Mouse (Mus musculus): ENCODE measurements around the gene Mpst. TPM values are rescaled to one million over a fixed set of nuclear protein-coding genes. Genes with fewer than 3 reads are reported as not detected.

Gene Mpst
- polyA plus RNA-seq, 1 experiment from 2014 or later: 5.9 TPM

- Histone ChIP-seq H3K9me3 (replicated peaks; ENCODE audit: control insufficient read depth, low read length) (no peaks in the 10 kb centered on the region), H3K4me1 (ENCODE audit: control insufficient read depth, low read depth, low read length) (peaks cover 42% of the 10 kb centered on the region), H3K4me2 (ENCODE audit: low read depth, low read length) (no peak overlapping the region), H3K36me3 (ENCODE audit: control insufficient read depth, insufficient read depth) (no peaks in the 10 kb centered on the region), H3K27ac (ENCODE audit: low read length) (peak overlapping the region; percentile 58), H3K9ac (ENCODE audit: low read depth, low read length) (no peak overlapping the region), H3K27me3 (ENCODE audit: control insufficient read depth, insufficient read depth, low read depth, low read length) (no peaks in the 10 kb centered on the region), H3K4me3 (ENCODE audit: low read depth, low read length) (no peak overlapping the region)
- ATAC-seq (ENCODE audit: low read depth): no peak
- 49% methylated on average over 6 of the region's 6 CpGs for WGBS (ENCODE audit: insufficient replicate concordance)
These were observed 4.9 kb upstream of the Mpst start for GRCm38 (mm10) chr15:78401345-78401744.

- H3K27ac ChIP-seq (ENCODE audit: low read length): peak overlapping the region; percentile 58
- H3K4me2 ChIP-seq (ENCODE audit: low read depth, low read length): peak overlapping the region; percentile 21; the same call in 1 of the 2 replicates
- WGBS (ENCODE audit: insufficient replicate concordance): 49% methylated on average over 4 of the region's 4 CpGs
- H3K4me3 ChIP-seq (ENCODE audit: low read depth, low read length): no peak overlapping the region
- peaks cover 42% of the 10 kb centered on the region for H3K4me1 ChIP-seq (ENCODE audit: control insufficient read depth, low read depth, low read length)
- no peak overlapping the region; the same call in 1 of the 2 replicates for H3K9ac ChIP-seq (ENCODE audit: low read depth, low read length)
- no peaks in the 10 kb centered on the region for H3K27me3 ChIP-seq (ENCODE audit: control insufficient read depth, insufficient read depth, low read depth, low read length)
- H3K36me3 ChIP-seq (ENCODE audit: control insufficient read depth, insufficient read depth): no peaks in the 10 kb centered on the region
- H3K9me3 ChIP-seq (replicated peaks; ENCODE audit: control insufficient read depth, low read length): no peaks in the 10 kb centered on the region
- no peak for ATAC-seq (ENCODE audit: low read depth)
These were observed 4.3 kb upstream of the Mpst start for GRCm38 (mm10) chr15:78401921-78402320.

GRCm38 (mm10) chr15:78402423-78402822, 3.8 kb upstream of the Mpst start:
- H3K9me3 ChIP-seq (replicated peaks; ENCODE audit: control insufficient read depth, low read length): no peaks in the 10 kb centered on the region
- no peaks in the 10 kb centered on the region for H3K27me3 ChIP-seq (ENCODE audit: control insufficient read depth, insufficient read depth, low read depth, low read length)
- H3K4me3 ChIP-seq (ENCODE audit: low read depth, low read length): 0 out of 2 replicates have a peak overlapping the region, but pooled peaks have one; percentile 69
- peak; percentile 13; the same call in 1 of the 2 replicates for ATAC-seq (ENCODE audit: low read depth)
- peak overlapping the region; percentile 96 for H3K27ac ChIP-seq (ENCODE audit: low read length)
- 65% methylated on average over 7 of the region's 7 CpGs for WGBS (ENCODE audit: insufficient replicate concordance)
- peak overlapping the region; percentile 77 for H3K4me2 ChIP-seq (ENCODE audit: low read depth, low read length)
- peaks cover 45% of the 10 kb centered on the region for H3K4me1 ChIP-seq (ENCODE audit: control insufficient read depth, low read depth, low read length)
- H3K36me3 ChIP-seq (ENCODE audit: control insufficient read depth, insufficient read depth): no peaks in the 10 kb centered on the region
- no peak overlapping the region; the same call in 1 of the 2 replicates for H3K9ac ChIP-seq (ENCODE audit: low read depth, low read length)

GRCm38 (mm10) chr15:78403301-78403741, 2.9 kb upstream of the Mpst start:
- peak; percentile 31 for ATAC-seq (ENCODE audit: low read depth)
- Histone ChIP-seq H3K9ac (ENCODE audit: low read depth, low read length) (peak overlapping the region; percentile 88), H3K27me3 (ENCODE audit: control insufficient read depth, insufficient read depth, low read depth, low read length) (no peaks in the 10 kb centered on the region), H3K9me3 (replicated peaks; ENCODE audit: control insufficient read depth, low read length) (no peaks in the 10 kb centered on the region), H3K4me1 (ENCODE audit: control insufficient read depth, low read depth, low read length) (peaks cover 54% of the 10 kb centered on the region), H3K4me2 (ENCODE audit: low read depth, low read length) (peak overlapping the region; percentile 77), H3K36me3 (ENCODE audit: control insufficient read depth, insufficient read depth) (no peaks in the 10 kb centered on the region), H3K27ac (ENCODE audit: low read length) (peak overlapping the region; percentile 96), H3K4me3 (ENCODE audit: low read depth, low read length) (peak overlapping the region; percentile 69)
- WGBS (ENCODE audit: insufficient replicate concordance): 71% methylated on average over 3 of the region's 3 CpGs

GRCm38 (mm10) chr15:78403896-78404295, 2.3 kb upstream of the Mpst start:
- peaks cover 60% of the 10 kb centered on the region for H3K4me1 ChIP-seq (ENCODE audit: control insufficient read depth, low read depth, low read length)

GRCm38 (mm10) chr15:78405098-78405497, 1.1 kb upstream of the Mpst start:
- no peak for ATAC-seq (ENCODE audit: low read depth)
- H3K4me3 ChIP-seq (ENCODE audit: low read depth, low read length): peak overlapping the region; percentile 69
- peak overlapping the region; percentile 88 for H3K9ac ChIP-seq (ENCODE audit: low read depth, low read length)
- H3K4me2 ChIP-seq (ENCODE audit: low read depth, low read length): peak overlapping the region; percentile 77
- no peaks in the 10 kb centered on the region for H3K27me3 ChIP-seq (ENCODE audit: control insufficient read depth, insufficient read depth, low read depth, low read length)
- H3K36me3 ChIP-seq (ENCODE audit: control insufficient read depth, insufficient read depth): no peaks in the 10 kb centered on the region
- H3K27ac ChIP-seq (ENCODE audit: low read length): peak overlapping the region; percentile 96
- no peaks in the 10 kb centered on the region for H3K9me3 ChIP-seq (replicated peaks; ENCODE audit: control insufficient read depth, low read length)
- whole genome bisulfite sequencing (ENCODE audit: insufficient replicate concordance): 50% methylated on average over 11 of the region's 11 CpGs
- H3K4me1 ChIP-seq (ENCODE audit: control insufficient read depth, low read depth, low read length): peaks cover 72% of the 10 kb centered on the region

More at GRCm38 (mm10) chr15:78403896-78404295, 2.3 kb upstream of the Mpst start:
- Histone ChIP-seq H3K4me2 (ENCODE audit: low read depth, low read length) (peak overlapping the region; percentile 77), H3K27me3 (ENCODE audit: control insufficient read depth, insufficient read depth, low read depth, low read length) (no peaks in the 10 kb centered on the region), H3K9me3 (replicated peaks; ENCODE audit: control insufficient read depth, low read length) (no peaks in the 10 kb centered on the region), H3K9ac (ENCODE audit: low read depth, low read length) (peak overlapping the region; percentile 88), H3K27ac (ENCODE audit: low read length) (peak overlapping the region; percentile 96), H3K36me3 (ENCODE audit: control insufficient read depth, insufficient read depth) (no peaks in the 10 kb centered on the region), H3K4me3 (ENCODE audit: low read depth, low read length) (peak overlapping the region; percentile 69)
- WGBS (ENCODE audit: insufficient replicate concordance): 38% methylated on average over 1 of the region's 1 CpGs
- ATAC-seq (ENCODE audit: low read depth): no peak

- peaks cover 78% of the 10 kb centered on the region for H3K4me1 ChIP-seq (ENCODE audit: control insufficient read depth, low read depth, low read length)
- peak within 1 kb of the TSS; percentile 88 for H3K9ac ChIP-seq (ENCODE audit: low read depth, low read length)
- H3K36me3 ChIP-seq (ENCODE audit: control insufficient read depth, insufficient read depth): no peaks in the 10 kb centered on the region
- no peaks in the 10 kb centered on the region for H3K27me3 ChIP-seq (ENCODE audit: control insufficient read depth, insufficient read depth, low read depth, low read length)
- ATAC-seq (ENCODE audit: low read depth): peak; percentile 67
- 2% methylated on average over 34 of the region's 34 CpGs for WGBS (ENCODE audit: insufficient replicate concordance)
- peak within 1 kb of the TSS; percentile 69 for H3K4me3 ChIP-seq (ENCODE audit: low read depth, low read length)
- H3K4me2 ChIP-seq (ENCODE audit: low read depth, low read length): peak within 1 kb of the TSS; percentile 77
- no peaks in the 10 kb centered on the region for H3K9me3 ChIP-seq (replicated peaks; ENCODE audit: control insufficient read depth, low read length)
- peak within 1 kb of the TSS; percentile 96 for H3K27ac ChIP-seq (ENCODE audit: low read length)
These were observed 552 bp upstream of the Mpst start, which contains the start of gene Tst for GRCm38 (mm10) chr15:78405517-78406211. Gene Tst (minus strand): TSS chr15:78405907.

- peaks cover 83% of the 10 kb centered on the region for H3K4me1 ChIP-seq (ENCODE audit: control insufficient read depth, low read depth, low read length)
- H3K4me2 ChIP-seq (ENCODE audit: low read depth, low read length): peak overlapping the region; percentile 54
- WGBS (ENCODE audit: insufficient replicate concordance): 38% methylated on average over 12 of the region's 12 CpGs
- H3K4me3 ChIP-seq (ENCODE audit: low read depth, low read length): peak overlapping the region; percentile 46
- H3K36me3 ChIP-seq (ENCODE audit: control insufficient read depth, insufficient read depth): peaks cover 7% of the 10 kb centered on the region
- no peaks in the 10 kb centered on the region for H3K9me3 ChIP-seq (replicated peaks; ENCODE audit: control insufficient read depth, low read length)
- H3K27ac ChIP-seq (ENCODE audit: low read length): peak overlapping the region; percentile 76
- peak overlapping the region; percentile 45 for H3K9ac ChIP-seq (ENCODE audit: low read depth, low read length)
- H3K27me3 ChIP-seq (ENCODE audit: control insufficient read depth, insufficient read depth, low read depth, low read length): no peaks in the 10 kb centered on the region
- ATAC-seq (ENCODE audit: low read depth): no peak
These were observed 3.4 kb downstream of the Mpst start for GRCm38 (mm10) chr15:78409570-78410052.
